Mouse (Mus musculus) CD8-positive naive resting alpha-beta T cell, adult 2 months (primary cell): Measurements from ENCODE around the gene Gpam.

Experiments
- DNase-seq, 2 experiments: peaks; one replicate each; pipeline ENCODE4 v3.0.0; 2022; ENCODE audit warnings: low read depth in 2 of 2, low spot score in 2 of 2

Gpam gene

GRCm38 (mm10) chr19:55062501-55062900 is 64.5 kb downstream of the Gpam start:
- DNase-seq: no peak

GRCm38 (mm10) chr19:55061951-55062350 is 65.1 kb downstream of the Gpam start:
- DNase-seq: peak in 1 of 2 experiments; percentile 18

- no peak for DNase-seq
Observed at GRCm38 (mm10) chr19:55061447-55061901, 65.6 kb downstream of the Gpam start.

- DNase-seq: no peak
Observed at GRCm38 (mm10) chr19:55060964-55061363, 66.1 kb downstream of the Gpam start.

- no peak for DNase-seq
Observed at GRCm38 (mm10) chr19:55057483-55057882, 69.6 kb downstream of the Gpam start.

- no peak for DNase-seq
Observed at GRCm38 (mm10) chr19:55055634-55056269, 71.3 kb downstream of the Gpam start.

GRCm38 (mm10) chr19:55053163-55053562 is 73.9 kb downstream of the Gpam start:
- DNase-seq: no peak

DNA sequence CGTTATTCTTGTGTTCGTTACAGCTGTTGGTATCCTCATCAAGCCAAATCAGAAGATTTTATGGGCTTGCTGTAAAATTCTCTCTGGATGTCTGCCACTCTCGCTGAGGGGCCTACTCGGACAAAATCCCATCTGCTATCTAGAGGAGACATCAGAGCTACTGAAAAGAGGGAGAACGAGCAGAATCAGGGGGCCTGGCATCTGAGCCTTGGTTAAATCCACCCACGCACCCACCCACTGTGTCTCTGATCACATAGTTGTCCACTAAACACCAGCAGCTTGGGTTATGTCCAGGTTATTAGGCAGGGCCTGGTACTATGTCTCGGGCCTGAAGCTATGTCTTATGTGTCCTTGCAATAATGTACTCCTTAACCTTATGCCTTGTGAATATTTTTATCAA is 89.6 kb downstream of the Gpam start:
- no peak for DNase-seq

GRCm38 (mm10) chr19:55018872-55019271 is 108.2 kb downstream of the Gpam start:
- DNase-seq: no peak
